In the genomic region with DNA sequence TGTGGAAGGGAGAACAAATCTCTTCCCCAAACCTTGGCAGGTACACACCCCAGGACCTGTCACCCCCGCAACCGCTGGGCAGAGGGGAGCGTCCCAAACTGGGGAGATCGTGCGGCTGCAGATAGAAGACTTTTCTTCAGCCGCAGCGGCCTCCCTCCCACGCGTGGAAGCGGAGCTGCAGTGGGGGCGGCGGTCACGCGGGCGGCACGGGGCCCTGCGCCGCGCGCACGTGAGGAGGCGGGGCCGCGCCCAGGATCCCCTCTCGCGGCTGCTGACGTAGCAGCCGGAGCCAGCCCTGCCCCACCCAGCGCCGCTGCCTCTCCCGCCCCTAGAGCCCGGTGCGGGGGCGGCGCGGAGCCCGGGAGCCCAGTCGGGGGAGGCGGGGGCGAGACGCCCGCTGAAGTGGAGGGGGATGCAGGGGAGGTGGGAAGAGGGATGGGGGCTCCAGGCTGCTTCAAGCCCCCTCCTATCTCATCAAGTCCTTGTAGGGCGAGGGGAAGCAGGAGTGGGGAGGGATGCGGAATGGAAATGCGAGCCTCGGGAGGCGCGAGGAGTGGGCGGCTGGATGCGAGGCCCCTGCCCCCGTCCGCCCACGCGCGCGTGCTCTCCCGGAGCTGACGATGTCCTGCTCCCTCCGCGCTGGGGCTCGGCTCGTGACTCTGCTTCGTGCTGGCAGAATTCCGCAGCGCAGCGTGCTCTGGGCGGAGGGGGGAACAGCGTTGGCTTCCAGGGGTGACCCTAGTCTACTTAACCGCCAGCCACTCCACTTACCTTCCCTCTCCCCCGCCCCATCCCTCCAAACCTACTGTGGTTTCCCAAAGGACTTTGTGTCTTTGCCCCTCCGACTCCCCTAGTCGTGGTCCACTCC, we compare ENCODE assay signal across 8 mouse cellular contexts.
DNase-seq lines count a peak whose midpoint lies in the region; ATAC-seq lines count a peak whose summit lies in the region.

No protein-coding gene starts in this region.

- peak overlapping the region in 1 of 2 experiments; percentile 55; a peak in 1 of 4 replicates for H3K27ac ChIP-seq in heart, embryonic 14.5 days (replicated peaks in 1 of 2; ENCODE audit: control insufficient read depth in 1 of 2, insufficient read depth in 1 of 2, low read depth in 2 of 2, low read length in 2 of 2)
- H3K27ac ChIP-seq in liver, embryonic 11.5 days (ENCODE audit: low read depth, low read length): no peak overlapping the region

- WGBS in heart, embryonic 14.5 days: under 1% methylated on average over 69 of the region's 72 CpGs
- under 1% methylated on average over 64 of the region's 72 CpGs for WGBS in liver, embryonic 11.5 days

- H3K27me3 ChIP-seq in heart, embryonic 14.5 days (ENCODE audit: control insufficient read depth, insufficient read depth, low read length): peaks cover 12% of the 10 kb centered on the region
- peaks cover 47% of the 10 kb centered on the region for H3K27me3 ChIP-seq in liver, embryonic 11.5 days (replicated peaks; ENCODE audit: control insufficient read depth, insufficient read depth, low read length)
- no peaks in the 10 kb centered on the region for H3K27me3 ChIP-seq in splenic B cell, adult 2 months (ENCODE audit: control insufficient read depth, insufficient read depth, low read length, poor library complexity, severe bottlenecking)

- peaks cover 4 to 15% of the 10 kb centered on the region in 2 experiments; a peak in 3 of 4 replicates for H3K4me1 ChIP-seq in heart, embryonic 14.5 days (ENCODE audit: control insufficient read depth in 2 of 2, insufficient read depth in 2 of 2, low read length in 2 of 2)
- peaks cover 3% of the 10 kb centered on the region for H3K4me1 ChIP-seq in liver, embryonic 11.5 days (replicated peaks; ENCODE audit: control insufficient read depth, insufficient read depth, low read length)

- no peaks in the 10 kb centered on the region for H3K36me3 ChIP-seq in heart, embryonic 14.5 days (ENCODE audit: control insufficient read depth, insufficient read depth, low read length)
- no peaks in the 10 kb centered on the region for H3K36me3 ChIP-seq in liver, embryonic 11.5 days (ENCODE audit: control insufficient read depth, insufficient read depth, low read length)
- no peaks in the 10 kb centered on the region for H3K36me3 ChIP-seq in splenic B cell, adult 2 months (ENCODE audit: control insufficient read depth, insufficient read depth, low read length, poor library complexity, severe bottlenecking)

- H3K9me3 ChIP-seq in heart, embryonic 14.5 days (ENCODE audit: control insufficient read depth, low read length): no peaks in the 10 kb centered on the region
- no peaks in the 10 kb centered on the region for H3K9me3 ChIP-seq in liver, embryonic 11.5 days (ENCODE audit: control insufficient read depth, low read length)

- peak; percentile 72 for DNase-seq in A20 (ENCODE audit: low read depth, low spot score)
- peak; percentile 91 for DNase-seq in brain, adult 2 months (ENCODE audit: low read depth, low spot score)
- DNase-seq in fibroblast of lung, adult 2 months (ENCODE audit: low read depth): peak; percentile 44
- peak; percentile 84 for DNase-seq in kidney, postnatal 10 days
- peak; percentile 55 for DNase-seq in liver, embryonic 11.5 days (ENCODE audit: low spot score)
- DNase-seq in naive thymus-derived CD4-positive, alpha-beta T cell, adult 2 months (ENCODE audit: low read depth): peak; percentile 62
- peak; percentile 74 for DNase-seq in splenic B cell, adult 2 months (ENCODE audit: low read depth, low spot score)

- H3K4me2 ChIP-seq in heart, embryonic 14.5 days (ENCODE audit: low read length): peak overlapping the region; percentile 99
- peak overlapping the region; percentile 95 for H3K4me2 ChIP-seq in liver, embryonic 11.5 days

- peak; percentile 74 for ATAC-seq in heart, embryonic 14.5 days (ENCODE audit: insufficient number of reproducible peaks, insufficient read depth, low FRiP score, low read depth)
- peak; percentile 84 for ATAC-seq in liver, embryonic 11.5 days (replicated peaks; ENCODE audit: low FRiP score)

- peak overlapping the region; percentile 79 for H3K9ac ChIP-seq in heart, embryonic 14.5 days (ENCODE audit: low read length)
- H3K9ac ChIP-seq in liver, embryonic 11.5 days (ENCODE audit: low read depth, low read length): peak overlapping the region; percentile 40; the same call in 1 of the 2 replicates

- H3K4me3 ChIP-seq in heart, embryonic 14.5 days (ENCODE audit: control insufficient read depth in 1 of 2, insufficient read depth in 1 of 2, low read depth in 1 of 2, low read length in 2 of 2): peak overlapping the region; percentile 52 to 59
- H3K4me3 ChIP-seq in liver, embryonic 11.5 days (ENCODE audit: low read depth, low read length): peak overlapping the region; percentile 51
